Mouse (Mus musculus) left cerebral cortex, adult 2 months (tissue): ENCODE measurements around the gene Tmem259. TPM values are rescaled to one million over a fixed set of nuclear protein-coding genes. Genes with fewer than 3 reads are reported as not detected.
A peak's percentile ranks its signal among the peaks of the same experiment; 100 is the strongest.

Experiments
- DNase-seq, 2 experiments: peaks; one replicate each; pipeline ENCODE4 v3.0.0; 2021 to 2022; ENCODE audit warnings: low spot score in 2 of 2, mixed read lengths in 1 of 2; ENCODE audit errors: extremely low spot score in 1 of 2
- H3K27ac ChIP-seq: fragments of 200-600 bp; 2 replicates; pipeline ENCODE4 v1.8.1; 2022
- H3K4me3 ChIP-seq: fragments of 200-600 bp; 2 replicates; pipeline ENCODE4 v1.8.1; 2022
- CTCF ChIP-seq: fragments of 200-600 bp; IDR thresholded peaks from 2 replicates; pipeline ENCODE4 v1.8.1; 2022; ENCODE audit warnings: antibody characterized with exemption, mild to moderate bottlenecking, moderate library complexity
- intact Hi-C: fragments of 180-260 bp; cut with DNase I; formaldehyde crosslinking; loops from one replicate; pipeline ENCODE4 v1.15.1; 2025
- total RNA-seq, 2 experiments: library from RNA; stranded (reverse); gene quantifications; 2 replicates each; pipeline ENCODE4 v1.2.3; 2021

Tmem259 gene
- total RNA-seq, 2 experiments from 2014 or later, result 122 to 126 TPM

- no peak for TF ChIP-seq CTCF
- Histone ChIP-seq H3K27ac (peak overlapping the region; percentile 98), H3K4me3 (peak overlapping the region; percentile 64)
- intact Hi-C loops, result loop anchor here (2.0 to 10.0 kb wide), 3 partner anchors 53 to 259 kb away; partner anchors contain the start of genes Ndufs7, Polr2e and Stk11
- peak; percentile 51 to 58 for DNase-seq
These were observed 1.5 kb upstream of the Tmem259 start for GRCm38 (mm10) chr10:79985334-79986231.

- H3K4me3 ChIP-seq, result peak overlapping the region; percentile 64
- DNase-seq, result peak; percentile 89 to 91
- no peak for TF ChIP-seq CTCF
These were observed 741 bp upstream of the Tmem259 start for GRCm38 (mm10) chr10:79984871-79985270.

GRCm38 (mm10) chr10:79983670-79984069, 460 bp downstream of the Tmem259 start:
- peak overlapping the region; percentile 87 for H3K27ac ChIP-seq
- TF ChIP-seq CTCF, result no peak

More at GRCm38 (mm10) chr10:79984871-79985270, 741 bp upstream of the Tmem259 start:
- intact Hi-C loops, result loop anchor here (1.0 to 10.0 kb wide), 4 partner anchors 25 to 260 kb away; partner anchors contain the start of genes Ndufs7, Polr2e, Stk11 and Wdr18
- peak overlapping the region; percentile 98 for H3K27ac ChIP-seq

GRCm38 (mm10) chr10:79983205-79983604, 925 bp downstream of the Tmem259 start:
- peak overlapping the region; percentile 87 for H3K27ac ChIP-seq
- peak overlapping the region; percentile 77 for H3K4me3 ChIP-seq
- intact Hi-C loops, result loop anchor here (10.0 kb wide), 1 partner anchor 262 kb away; the partner anchor contains the start of gene Ndufs7
- TF ChIP-seq CTCF, result no peak
- DNase-seq, result no peak

More at GRCm38 (mm10) chr10:79983670-79984069, 460 bp downstream of the Tmem259 start:
- peak overlapping the region; percentile 77 for H3K4me3 ChIP-seq
- DNase-seq, result peak; percentile 58 to 68
- intact Hi-C loops, result loop anchor here (1.0 to 10.0 kb wide), 4 partner anchors 23 to 261 kb away; partner anchors contain the start of genes Ndufs7, Polr2e, Stk11 and Wdr18

- Histone ChIP-seq H3K4me3 (no peak overlapping the region), H3K27ac (no peak overlapping the region)
- intact Hi-C loops, result loop anchor here (10.0 kb wide), 1 partner anchor 265 kb away; the partner anchor contains the start of gene Ndufs7
- DNase-seq, result no peak
- no peak for TF ChIP-seq CTCF
These were observed 4.6 kb downstream of the Tmem259 start for GRCm38 (mm10) chr10:79979401-79980155.

- no peak for DNase-seq
- Histone ChIP-seq H3K27ac (no peak overlapping the region), H3K4me3 (no peak overlapping the region)
- intact Hi-C loops, result no loop called here
- no peak for TF ChIP-seq CTCF
These were observed 6.1 kb downstream of the Tmem259 start for GRCm38 (mm10) chr10:79978061-79978460.

- H3K4me3 ChIP-seq, result no peak overlapping the region
- intact Hi-C loops, result no loop called here
- DNase-seq, result no peak
- no peak for TF ChIP-seq CTCF
- no peak overlapping the region for H3K27ac ChIP-seq
These were observed 6.8 kb downstream of the Tmem259 start for GRCm38 (mm10) chr10:79977324-79977723.

- intact Hi-C loops, result no loop called here
- TF ChIP-seq CTCF, result no peak
- no peak overlapping the region for H3K4me3 ChIP-seq
These were observed 7.4 kb downstream of the Tmem259 start for GRCm38 (mm10) chr10:79976722-79977107.

GRCm38 (mm10) chr10:79976071-79976721, 7.9 kb downstream of the Tmem259 start:
- DNase-seq, result no peak
- intact Hi-C loops, result no loop called here
- no peak for TF ChIP-seq CTCF

More at GRCm38 (mm10) chr10:79976722-79977107, 7.4 kb downstream of the Tmem259 start:
- H3K27ac ChIP-seq, result no peak overlapping the region
- DNase-seq, result no peak

GRCm38 (mm10) chr10:79974668-79975067, 9.5 kb downstream of the Tmem259 start:
- Histone ChIP-seq H3K4me3 (no peak overlapping the region), H3K27ac (no peak overlapping the region)
- TF ChIP-seq CTCF, result no peak
- no peak for DNase-seq
- intact Hi-C loops, result no loop called here

More at GRCm38 (mm10) chr10:79976071-79976721, 7.9 kb downstream of the Tmem259 start:
- H3K4me3 ChIP-seq, result no peak overlapping the region
- H3K27ac ChIP-seq, result no peak overlapping the region

GRCm38 (mm10) chr10:79974087-79974486, 10.0 kb downstream of the Tmem259 start:
- no peak overlapping the region for H3K27ac ChIP-seq
- intact Hi-C loops, result no loop called here
- DNase-seq, result no peak
- TF ChIP-seq CTCF, result no peak
- H3K4me3 ChIP-seq, result no peak overlapping the region
